Mouse (Mus musculus) lung, adult 2 months (tissue): Measurements from ENCODE around the gene Tprn.

ENCODE experiments used
- CTCF ChIP-seq: fragments of 200-500 bp; IDR thresholded peaks from 2 replicates; pipeline ENCODE4 v1.5.1; 2011; ENCODE audit warnings: mild to moderate bottlenecking, low read length, control low read depth; ENCODE audit not compliant: insufficient read depth
- POLR2A ChIP-seq: fragments of 200-500 bp; IDR thresholded peaks from 2 replicates; pipeline ENCODE4 v1.6.1; 2011; ENCODE audit warnings: low read depth, mild to moderate bottlenecking, control low read depth, low read length, borderline replicate concordance; ENCODE audit errors: extremely low read depth

DNA sequence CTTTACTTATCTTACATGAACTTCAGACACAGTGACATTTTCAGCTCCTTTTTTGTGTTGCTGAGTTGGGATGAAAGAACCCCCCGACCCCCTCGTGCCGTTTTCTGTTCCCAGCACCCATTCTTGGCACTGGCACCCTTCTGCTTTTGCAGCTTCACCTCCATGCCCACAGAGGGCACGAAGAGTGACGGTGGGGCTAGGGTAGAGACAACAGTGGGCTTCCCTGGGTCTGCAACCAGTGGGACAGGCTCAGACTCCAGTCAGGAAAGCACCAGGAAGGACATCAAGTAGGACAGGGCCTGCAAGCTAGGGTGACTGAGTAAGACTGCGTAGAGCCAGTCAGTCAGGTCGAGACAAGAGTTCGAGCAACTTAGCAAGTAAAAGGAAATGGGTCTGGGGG lies 22.1 kb upstream of the Tprn start:
- no peak for TF ChIP-seq POLR2A
- TF ChIP-seq CTCF = no peak
